Mouse (Mus musculus) liver, postnatal 0 days (tissue): ENCODE results near the gene Mgat4b.

Source experiments
- CTCF ChIP-seq: sonication (generic); IDR thresholded peaks from 2 replicates; pipeline ENCODE4 v1.5.1; 2016; ENCODE audit warnings: antibody characterized with exemption, low read depth
- EP300 ChIP-seq: IDR thresholded peaks from 2 replicates; pipeline ENCODE4 v1.6.1; 2016; ENCODE audit warnings: antibody characterized with exemption, low read depth, mild to moderate bottlenecking

DNA sequence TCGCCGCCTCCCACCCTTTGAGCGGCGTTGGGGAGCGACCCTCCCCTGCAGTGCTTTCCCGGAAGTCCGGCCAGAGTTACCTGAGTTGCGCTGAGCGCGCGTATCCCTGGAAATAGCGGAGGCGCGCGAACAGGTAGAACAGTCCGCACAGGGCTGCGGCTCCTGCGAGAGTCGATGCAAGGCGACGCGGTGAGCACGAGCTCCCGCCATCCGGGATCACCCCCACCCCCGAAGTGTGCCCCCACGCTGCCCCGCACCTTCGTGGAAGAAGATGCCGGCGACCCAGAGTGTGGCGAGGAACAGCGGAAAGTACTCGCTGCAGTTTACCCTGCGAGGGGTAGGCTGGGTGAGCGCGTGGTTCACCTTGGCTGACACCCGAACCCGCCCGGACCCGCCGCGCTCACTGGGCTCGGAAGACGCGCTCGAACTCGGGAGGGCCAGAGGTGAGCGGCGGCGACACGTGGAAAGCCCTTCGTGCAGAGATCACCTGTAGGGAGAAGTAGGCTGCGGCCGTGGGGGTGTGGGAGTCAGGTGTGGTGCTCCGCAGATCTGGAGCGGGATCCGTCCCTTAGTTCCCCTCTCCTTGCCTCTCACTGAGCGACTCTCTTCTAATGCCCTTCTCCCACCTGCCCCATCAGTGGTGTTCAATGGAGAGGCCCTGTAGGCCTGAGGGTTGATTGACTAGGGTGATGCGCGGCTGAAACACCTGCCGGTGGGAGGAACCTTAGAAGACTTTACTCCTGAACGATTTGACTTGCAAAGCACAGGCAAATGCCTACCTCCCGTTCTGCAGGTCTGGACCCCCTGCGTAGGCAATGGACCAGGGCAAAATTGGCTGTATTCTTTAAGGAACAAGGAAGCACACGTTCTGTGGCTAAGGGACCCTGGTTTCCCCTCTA is 26.5 kb downstream of the Mgat4b start:
- no peak for TF ChIP-seq CTCF
- no peak for TF ChIP-seq EP300
